Mouse (Mus musculus) induced T-regulatory cell, adult 2 months (primary cell): Measurements from ENCODE around the gene 4833420G17Rik.
A peak's percentile ranks its signal among the peaks of the same experiment; 100 is the strongest.
"Not testable (repeated sequence)": the region's sequence is repeated elsewhere in the genome, so short reads cannot be mapped to it uniquely, and the experiment has no call there.

ENCODE experiments used
- DNase-seq: peaks from one replicate; pipeline ENCODE4 v3.0.0-alpha.2; 2012; ENCODE audit warnings: low read depth

Gene 4833420G17Rik

GRCm38 (mm10) chr13:119462596-119463560 lies at the start of gene 4833420G17Rik:
Gene 4833420G17Rik (plus strand): TSS chr13:119462768.
- DNase-seq = peak; percentile 97

- DNase-seq = no peak
These were observed 49.5 kb upstream of the 4833420G17Rik start for GRCm38 (mm10) chr13:119413026-119413425.

GRCm38 (mm10) chr13:119418479-119418878 lies 44.1 kb upstream of the 4833420G17Rik start:
- DNase-seq = no peak

GRCm38 (mm10) chr13:119430164-119430563 lies 32.4 kb upstream of the 4833420G17Rik start:
- DNase-seq = peak; percentile 48

- no peak for DNase-seq
These were observed 30.5 kb upstream of the 4833420G17Rik start for GRCm38 (mm10) chr13:119432041-119432440.

- no peak for DNase-seq
These were observed 28.2 kb upstream of the 4833420G17Rik start for GRCm38 (mm10) chr13:119434359-119434758.

GRCm38 (mm10) chr13:119442244-119442643 lies 20.3 kb upstream of the 4833420G17Rik start:
- no peak for DNase-seq

GRCm38 (mm10) chr13:119453563-119453962 lies 9.0 kb upstream of the 4833420G17Rik start:
- DNase-seq = no peak

- no peak for DNase-seq
These were observed 7.5 kb upstream of the 4833420G17Rik start for GRCm38 (mm10) chr13:119455082-119455481.

GRCm38 (mm10) chr13:119456342-119456741 lies 6.2 kb upstream of the 4833420G17Rik start:
- DNase-seq = no peak

- DNase-seq = no peak
These were observed 520 bp upstream of the 4833420G17Rik start for GRCm38 (mm10) chr13:119461900-119462595.

- DNase-seq = no peak
These were observed 14.1 kb downstream of the 4833420G17Rik start for GRCm38 (mm10) chr13:119476631-119477030.

GRCm38 (mm10) chr13:119477789-119478188 lies 15.2 kb downstream of the 4833420G17Rik start:
- no peak for DNase-seq

- peak; percentile 16 for DNase-seq
These were observed 24.8 kb downstream of the 4833420G17Rik start for GRCm38 (mm10) chr13:119487354-119487753.

GRCm38 (mm10) chr13:119487880-119488580 lies 25.5 kb downstream of the 4833420G17Rik start, which contains the start of the genes Tmem267 and 3110070M22Rik:
Gene Tmem267 (plus strand): TSS chr13:119488039.
Gene 3110070M22Rik (minus strand): TSS chr13:119488383.
- peak; percentile 85 for DNase-seq

GRCm38 (mm10) chr13:119492083-119492482 lies 29.5 kb downstream of the 4833420G17Rik start:
- DNase-seq = not testable (repeated sequence)

- not testable (repeated sequence) for DNase-seq
These were observed 32.4 kb downstream of the 4833420G17Rik start for GRCm38 (mm10) chr13:119494938-119495337.
